Mouse (Mus musculus): ENCODE measurements around the gene Dock2.

GRCm38 (mm10) chr11:34727467-34727866 lies 56.2 kb downstream of the Dock2 start:
- TF ChIP-seq CTCF (IDR thresholded peaks at IDR 0.05; ENCODE audit: insufficient read depth, low read length) (no peak), POLR2A (IDR thresholded peaks at IDR 0.05; ENCODE audit: borderline replicate concordance, extremely low read depth, low read depth, low read length) (no peak)

All from lung, adult 2 months (tissue).